Mouse (Mus musculus): ENCODE data around the gene Cd8b1. TPM values are rescaled to one million over a fixed set of nuclear protein-coding genes. Genes with fewer than 3 reads are reported as not detected.

Gene Cd8b1
- total RNA-seq, 2 experiments from 2014 or later: not detected

- no peak for DNase-seq (ENCODE audit: low spot score in 2 of 2)
These were observed 25.4 kb downstream of the Cd8b1 start for GRCm38 (mm10) chr6:71348006-71348405.

- no peak for DNase-seq (ENCODE audit: low spot score in 2 of 2)
These were observed 28.6 kb downstream of the Cd8b1 start for GRCm38 (mm10) chr6:71351201-71351600.

GRCm38 (mm10) chr6:71352201-71352600 lies 29.6 kb downstream of the Cd8b1 start:
- DNase-seq (ENCODE audit: low spot score in 2 of 2): no peak

- no peak for DNase-seq (ENCODE audit: low spot score in 2 of 2)
These were observed 30.4 kb downstream of the Cd8b1 start for GRCm38 (mm10) chr6:71352866-71353427.

GRCm38 (mm10) chr6:71353722-71354121 lies 31.1 kb downstream of the Cd8b1 start:
- no peak for DNase-seq (ENCODE audit: low spot score in 2 of 2)

- DNase-seq (ENCODE audit: low spot score in 2 of 2): no peak
These were observed 34.9 kb downstream of the Cd8b1 start for GRCm38 (mm10) chr6:71357493-71357892.

GRCm38 (mm10) chr6:71360221-71360620 lies 37.6 kb downstream of the Cd8b1 start:
- DNase-seq (ENCODE audit: low spot score in 2 of 2): no peak

GRCm38 (mm10) chr6:71360751-71361150 lies 38.2 kb downstream of the Cd8b1 start:
- DNase-seq (ENCODE audit: low spot score in 2 of 2): no peak

GRCm38 (mm10) chr6:71361156-71361670 lies 38.6 kb downstream of the Cd8b1 start:
- no peak for DNase-seq (ENCODE audit: low spot score in 2 of 2)

GRCm38 (mm10) chr6:71363995-71364394 lies 41.4 kb downstream of the Cd8b1 start:
- DNase-seq (ENCODE audit: low spot score in 2 of 2): no peak

- DNase-seq (ENCODE audit: low spot score in 2 of 2): no peak
These were observed 46.8 kb downstream of the Cd8b1 start for GRCm38 (mm10) chr6:71369416-71369815.

- DNase-seq (ENCODE audit: low spot score in 2 of 2): no peak
These were observed 48.6 kb downstream of the Cd8b1 start for GRCm38 (mm10) chr6:71371085-71371605.

- DNase-seq (ENCODE audit: low spot score in 2 of 2): no peak
These were observed 49.6 kb downstream of the Cd8b1 start for GRCm38 (mm10) chr6:71372041-71372720.

GRCm38 (mm10) chr6:71373249-71373775 lies 50.7 kb downstream of the Cd8b1 start, which contains the start of gene Cd8a:
Cd8a (plus strand) TSS chr6:71373427.
- DNase-seq (ENCODE audit: low spot score in 2 of 2): no peak

- DNase-seq (ENCODE audit: low spot score in 2 of 2): no peak
These were observed 51.8 kb downstream of the Cd8b1 start for GRCm38 (mm10) chr6:71374311-71374829.

GRCm38 (mm10) chr6:71374921-71375320 lies 52.3 kb downstream of the Cd8b1 start:
- no peak for DNase-seq (ENCODE audit: low spot score in 2 of 2)

- no peak for DNase-seq (ENCODE audit: low spot score in 2 of 2)
These were observed 54.1 kb downstream of the Cd8b1 start for GRCm38 (mm10) chr6:71376711-71377110.

- no peak for DNase-seq (ENCODE audit: low spot score in 2 of 2)
These were observed 59.1 kb downstream of the Cd8b1 start for GRCm38 (mm10) chr6:71381654-71382053.

All from layer of hippocampus, postnatal 10 days (tissue).